Mouse (Mus musculus) thymus, postnatal 10 days (tissue): Measurements from ENCODE around the gene Btrc.

Experiments
- DNase-seq, 2 experiments: peaks; one replicate each; pipeline ENCODE4 v3.0.0; 2021; ENCODE audit warnings: low spot score in 2 of 2

Btrc gene

DNA sequence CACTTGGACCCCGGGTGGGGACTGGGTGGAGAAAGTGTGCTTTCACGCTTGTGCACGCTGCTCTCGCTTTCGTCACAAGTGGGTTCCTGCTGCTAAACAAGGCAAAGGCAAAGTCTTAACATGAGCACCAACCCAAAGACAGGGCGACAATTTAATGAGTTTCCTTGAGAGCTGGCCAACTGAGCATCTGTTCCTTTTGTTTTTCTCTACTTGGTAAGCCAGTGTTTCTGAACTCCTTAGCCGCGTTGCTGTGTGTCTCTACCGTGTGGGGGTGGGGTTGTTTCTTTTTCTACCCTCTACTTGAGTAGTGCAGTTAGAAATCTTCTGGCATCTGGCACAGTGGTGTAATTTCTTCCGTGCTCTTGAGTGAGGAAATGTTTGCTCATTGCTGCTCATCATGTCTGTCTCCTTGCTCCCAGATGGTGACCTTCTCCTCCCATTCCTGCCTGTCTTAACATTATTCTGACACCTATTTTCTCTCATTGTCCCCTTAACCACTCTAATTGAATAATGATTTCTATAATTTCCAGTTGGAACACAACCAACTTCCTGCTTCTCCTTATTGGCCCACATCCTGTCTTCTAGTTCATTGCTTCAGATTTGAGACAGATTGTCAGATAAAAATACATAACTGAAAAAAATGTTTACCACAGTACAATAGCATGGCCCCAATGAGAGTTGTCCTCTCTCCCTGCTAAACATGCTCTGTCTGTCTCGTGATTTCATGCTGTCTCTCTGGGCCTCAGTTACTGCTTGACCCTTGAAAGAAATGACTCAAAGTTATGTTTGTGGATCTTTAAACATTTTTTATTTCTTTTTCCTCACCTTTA lies 109.4 kb downstream of the Btrc start:
- peak; percentile 50 to 61 for DNase-seq

DNA sequence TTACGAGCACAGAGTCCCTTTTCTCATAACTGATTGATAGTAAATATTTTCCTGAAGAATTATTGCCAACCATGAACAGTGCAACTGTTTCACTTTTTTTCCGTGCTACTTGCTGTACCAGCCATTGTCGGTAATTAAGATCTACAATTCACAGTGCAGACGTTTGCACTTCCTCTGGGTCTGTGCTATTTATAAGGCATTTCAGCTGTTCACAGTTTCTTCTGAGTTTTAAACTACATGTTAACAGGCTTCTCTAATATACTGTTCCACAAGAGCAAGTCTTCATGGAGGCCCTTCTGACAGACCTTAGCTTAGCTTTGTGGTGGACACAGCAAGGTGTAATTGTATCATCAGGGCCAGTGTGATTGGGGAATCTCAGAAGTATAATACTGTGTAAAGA lies 111.2 kb downstream of the Btrc start:
- DNase-seq = no peak

DNA sequence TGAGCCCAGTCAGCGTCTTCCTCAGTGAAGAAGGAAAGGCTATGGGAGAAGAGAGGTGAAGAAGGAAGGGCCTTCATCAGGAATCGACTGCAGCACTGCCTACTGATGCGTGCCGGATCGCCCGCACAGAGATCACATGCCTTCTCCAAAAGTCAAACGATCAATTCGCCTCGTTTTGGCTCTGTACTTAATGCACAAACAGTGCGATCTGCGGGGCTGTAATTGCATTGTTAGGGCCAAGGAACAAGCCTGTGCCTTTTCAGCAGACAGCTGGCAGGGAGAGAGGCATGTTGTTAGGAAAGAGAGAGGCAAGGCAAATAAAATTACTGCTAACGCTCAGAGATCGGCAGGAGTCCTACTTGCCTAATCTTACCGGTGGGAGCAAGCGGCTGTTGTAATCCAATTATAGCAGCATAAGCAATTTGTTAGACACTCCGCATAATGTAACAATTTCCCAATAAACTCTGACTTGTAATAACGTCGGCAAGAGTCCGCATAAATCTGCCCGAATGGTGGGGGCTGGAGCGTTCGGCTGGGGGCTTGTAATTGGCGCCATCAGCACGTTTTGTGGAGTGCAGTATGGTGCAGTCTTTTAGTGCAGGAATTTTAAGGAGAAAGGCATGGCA lies 112.5 kb downstream of the Btrc start:
- DNase-seq = no peak

DNA sequence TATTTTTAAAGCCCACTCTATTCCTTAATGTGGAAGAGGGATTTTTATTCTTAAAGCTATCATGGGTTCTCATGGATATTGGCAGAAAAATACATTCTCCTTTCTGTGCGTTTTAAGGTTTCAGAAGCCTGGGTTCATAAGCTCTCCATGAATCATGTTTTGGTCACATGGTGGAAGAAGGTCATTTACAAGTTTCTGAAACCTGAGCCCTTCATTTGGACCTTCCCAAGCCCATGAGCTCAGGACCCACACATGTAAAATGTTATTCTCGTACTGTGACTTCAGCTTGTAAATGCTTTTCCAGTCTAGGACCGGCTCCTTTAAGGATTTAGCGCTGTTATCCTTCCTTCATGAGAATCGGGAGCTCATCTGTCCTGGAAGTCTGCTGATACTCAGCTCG lies 116.0 kb downstream of the Btrc start:
- DNase-seq = no peak

DNA sequence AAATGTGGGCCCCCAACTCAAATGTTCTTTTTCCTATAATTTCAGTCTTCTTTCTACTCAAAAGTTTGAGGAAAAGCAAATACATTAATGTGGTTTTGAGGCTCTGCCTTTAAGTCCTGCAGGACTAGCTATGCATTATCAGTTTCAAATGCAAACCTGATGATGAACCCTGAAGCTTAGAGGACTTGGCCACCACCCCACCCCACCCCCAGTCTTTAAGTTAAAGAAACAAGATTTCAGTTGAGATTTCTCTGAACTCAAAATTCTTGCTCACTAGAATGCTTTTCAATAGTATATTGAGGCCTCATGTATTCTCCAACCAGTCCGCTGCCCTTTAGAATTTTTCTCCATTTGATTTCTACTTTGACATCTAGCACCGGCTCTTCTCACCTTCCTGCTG lies 117.0 kb downstream of the Btrc start:
- DNase-seq = no peak

DNA sequence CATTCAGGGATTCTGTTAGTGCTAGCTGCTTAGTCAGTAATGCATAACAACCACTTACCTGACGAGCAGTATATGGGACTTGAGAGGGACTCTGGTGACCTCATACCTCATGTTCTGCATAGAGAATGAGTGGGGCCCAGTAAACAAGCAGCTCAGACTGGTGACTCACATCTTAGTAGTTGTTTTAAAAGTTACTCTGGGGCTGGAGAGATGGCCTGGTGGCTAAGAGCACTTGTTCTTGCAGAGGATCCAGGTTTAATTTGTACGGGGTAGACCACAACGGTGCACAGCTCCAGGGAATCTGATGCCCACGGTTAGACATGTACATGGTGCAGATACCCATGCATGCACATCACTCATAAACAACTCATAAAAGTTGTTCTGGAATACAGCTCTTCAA lies 117.4 kb downstream of the Btrc start:
- no peak for DNase-seq

DNA sequence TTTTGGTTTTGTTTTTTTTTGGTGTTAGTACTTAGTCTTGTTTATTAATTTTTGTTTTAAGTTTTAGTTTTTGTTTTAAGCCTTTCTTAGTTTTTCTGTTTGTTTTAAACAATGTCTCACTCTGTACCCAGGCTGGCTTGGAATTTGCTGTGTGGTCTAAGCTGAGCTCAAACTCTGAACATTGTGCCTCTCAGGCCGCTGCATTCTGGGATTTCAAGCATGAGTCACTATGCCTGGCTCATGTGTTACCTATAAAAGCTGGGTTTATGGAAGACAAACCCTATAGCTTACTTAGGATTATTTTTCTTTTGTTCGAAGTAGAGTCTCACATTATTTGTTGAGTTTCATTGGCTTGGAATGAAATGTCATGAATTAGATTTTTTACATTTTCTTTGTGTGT lies 119.9 kb downstream of the Btrc start:
- no peak for DNase-seq

DNA sequence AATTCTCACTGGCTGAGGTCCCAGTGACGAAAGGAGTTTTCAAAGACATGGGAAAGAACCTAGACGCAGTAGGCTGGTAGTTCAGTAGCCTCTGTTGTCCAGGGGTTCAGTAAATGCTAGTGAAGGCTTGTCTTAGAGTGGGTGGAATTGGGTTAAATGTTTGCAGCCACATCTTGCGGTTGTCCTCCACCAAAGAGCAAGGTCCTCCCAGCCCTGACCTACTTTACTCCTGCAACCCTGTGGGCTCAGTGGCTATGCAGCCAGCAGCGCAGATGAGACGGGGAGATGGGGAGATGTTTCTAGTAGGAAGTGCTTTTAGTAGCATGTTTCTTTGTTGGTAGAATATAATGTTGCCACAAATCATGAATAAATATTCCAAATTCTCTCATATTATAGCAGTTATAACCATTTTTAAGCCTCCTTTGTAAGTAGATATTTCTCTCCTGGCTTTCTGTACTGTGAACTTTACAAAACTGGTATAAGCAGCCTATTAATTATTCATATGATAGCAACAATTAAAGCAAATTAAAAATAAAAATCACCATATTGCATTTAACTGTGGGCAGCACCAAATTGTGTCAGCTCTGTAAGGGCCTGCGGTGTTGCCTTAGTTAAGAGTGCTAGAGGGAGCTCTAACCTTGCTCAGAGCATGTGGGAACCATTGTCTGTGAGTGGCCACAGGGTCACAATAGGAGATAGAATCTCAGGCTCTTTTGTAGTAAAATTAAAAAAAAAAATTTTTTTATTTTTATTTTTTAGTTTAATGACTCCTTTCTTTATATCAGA lies 122.9 kb downstream of the Btrc start:
- peak in 1 of 2 experiments; percentile 22 for DNase-seq

DNA sequence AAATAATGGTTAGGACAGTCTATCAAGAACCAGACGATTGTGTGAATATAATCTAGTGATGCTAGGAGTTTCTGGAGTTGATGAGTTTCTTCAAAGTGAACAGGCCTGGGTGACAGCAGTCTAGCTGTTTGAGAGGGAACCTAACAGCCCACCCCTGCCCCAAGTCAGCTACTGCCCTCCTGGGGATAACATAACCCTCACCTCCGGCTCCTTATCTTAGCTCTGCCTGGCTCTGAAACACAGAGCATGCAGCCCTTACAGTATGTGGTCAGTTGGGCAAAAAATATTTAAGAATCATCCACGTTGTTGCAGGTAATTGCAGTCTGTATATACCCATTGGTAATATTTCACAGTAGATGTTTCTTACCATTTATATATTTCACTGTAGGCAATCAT lies 123.5 kb downstream of the Btrc start:
- DNase-seq = no peak

DNA sequence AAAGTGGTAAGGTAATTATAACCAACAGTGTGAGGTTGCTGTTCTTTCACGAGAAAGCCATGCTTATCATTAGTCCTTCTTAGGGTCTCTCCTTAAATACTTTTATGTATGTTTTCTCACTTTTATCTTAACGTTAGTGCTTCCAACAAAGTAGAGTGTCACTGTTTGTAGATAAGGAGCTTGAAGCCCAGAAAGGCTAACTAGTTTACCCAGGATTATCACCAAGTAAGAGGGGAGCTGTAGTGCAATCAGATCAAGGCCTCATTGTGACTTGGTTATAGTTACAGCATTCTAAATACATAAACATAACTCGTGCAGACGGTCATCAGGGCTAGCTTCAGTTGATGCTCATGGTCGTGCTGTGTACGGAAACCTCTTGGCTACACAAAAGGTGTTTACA lies 126.4 kb downstream of the Btrc start:
- no peak for DNase-seq

DNA sequence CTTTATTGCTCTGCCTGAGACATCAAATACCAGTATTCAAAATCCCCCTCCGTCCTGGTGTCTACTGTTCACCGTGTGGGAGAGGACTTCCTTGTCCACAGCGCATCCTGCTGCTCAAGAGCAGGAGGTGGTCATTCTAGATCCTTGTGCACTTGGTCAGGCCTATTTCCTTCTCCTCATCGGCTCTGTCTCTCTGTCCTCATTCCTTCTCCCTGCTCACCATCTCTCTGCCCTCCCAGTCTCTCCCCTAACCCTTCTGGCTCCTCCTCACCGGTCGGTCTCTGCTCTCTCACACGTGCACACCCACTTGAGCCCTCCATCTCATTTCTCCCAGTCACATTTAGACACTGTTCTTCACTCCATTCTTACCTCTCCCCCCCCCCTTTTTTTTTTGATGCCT lies 127.7 kb downstream of the Btrc start:
- DNase-seq = no peak

DNA sequence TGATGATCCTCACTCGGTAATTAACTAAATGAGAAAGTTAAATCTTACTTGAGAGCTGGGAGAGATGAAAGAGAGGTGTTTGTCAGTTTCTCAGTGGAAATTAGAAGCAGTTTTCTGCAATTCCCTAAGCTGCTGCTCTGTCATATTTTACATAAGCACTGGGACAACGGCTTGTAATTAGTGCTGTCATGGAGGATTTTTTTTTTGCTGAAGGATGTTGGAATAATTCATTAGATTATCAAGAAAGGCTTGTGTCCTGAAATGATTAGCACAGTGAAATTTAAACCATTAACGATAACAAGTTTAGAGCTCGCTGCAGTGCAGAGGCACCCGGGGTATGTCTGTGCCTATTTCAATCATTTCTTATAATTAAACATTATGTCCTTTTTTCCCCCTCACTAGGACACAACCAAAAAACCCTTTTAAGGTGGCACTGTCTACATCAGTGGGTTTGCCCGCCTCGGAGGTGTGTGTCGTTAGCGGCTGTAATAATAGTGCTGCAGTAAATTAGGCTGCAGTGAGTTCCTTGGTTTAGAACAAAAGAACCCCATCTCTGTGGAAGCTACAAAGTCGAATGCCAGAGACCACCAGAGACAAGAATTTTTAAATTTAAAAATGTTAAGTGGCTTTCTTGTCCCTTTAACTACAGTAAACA lies 130.7 kb downstream of the Btrc start:
- no peak for DNase-seq

DNA sequence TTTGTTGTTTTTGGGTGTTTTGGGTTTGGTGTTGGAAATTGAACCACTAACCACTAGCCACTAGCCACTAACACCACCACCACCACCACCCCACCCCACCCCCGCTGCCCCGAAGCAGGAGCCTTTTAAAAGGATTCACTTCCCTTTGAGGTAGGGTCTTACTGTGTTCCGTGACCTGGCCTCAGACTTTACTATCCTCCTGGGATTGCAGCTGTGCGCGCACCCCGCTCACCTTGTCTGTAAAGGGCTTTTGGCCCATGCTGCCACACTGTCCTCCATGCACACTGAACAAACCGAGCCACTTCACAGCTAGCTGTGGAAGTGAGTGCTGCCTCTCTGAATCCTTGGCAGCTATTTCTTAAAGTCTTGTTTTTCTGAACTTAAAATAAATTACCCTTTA lies 141.9 kb downstream of the Btrc start:
- DNase-seq = no peak

DNA sequence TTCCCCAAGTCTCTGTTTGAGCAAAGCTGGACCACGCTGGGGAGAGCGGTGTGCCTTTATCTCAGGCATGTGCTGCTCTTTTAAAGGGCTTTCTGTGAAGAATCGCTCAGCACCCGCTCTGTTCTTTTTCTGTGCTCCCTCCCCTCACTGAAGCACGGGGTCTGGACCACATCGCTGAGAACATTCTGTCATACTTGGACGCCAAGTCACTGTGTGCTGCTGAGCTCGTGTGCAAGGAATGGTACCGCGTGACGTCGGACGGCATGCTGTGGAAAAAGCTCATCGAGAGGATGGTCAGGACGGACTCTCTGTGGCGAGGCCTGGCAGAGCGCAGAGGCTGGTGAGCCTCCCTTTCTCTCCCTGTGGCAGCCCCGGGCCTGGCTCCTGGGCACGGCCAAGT lies 144.0 kb downstream of the Btrc start:
- DNase-seq = no peak

DNA sequence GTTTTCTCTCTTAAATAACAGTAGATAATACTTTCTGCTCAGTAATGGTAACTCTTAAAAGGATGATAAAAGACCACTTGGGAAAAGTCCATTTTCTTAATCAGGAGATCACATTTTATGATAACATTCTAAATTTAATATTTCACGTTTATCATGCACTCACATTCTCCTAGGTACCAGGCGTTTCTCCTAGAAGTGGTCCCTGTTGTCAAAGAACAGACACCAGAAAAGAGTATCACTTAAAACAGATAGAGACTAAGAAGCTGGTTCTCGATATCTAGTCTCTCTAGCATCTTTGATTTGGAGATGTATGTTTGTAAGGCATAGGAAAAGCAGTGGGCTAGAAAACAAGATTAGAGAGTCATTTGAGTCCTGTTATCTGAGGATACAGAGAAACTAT lies 147.1 kb downstream of the Btrc start:
- DNase-seq = no peak

DNA sequence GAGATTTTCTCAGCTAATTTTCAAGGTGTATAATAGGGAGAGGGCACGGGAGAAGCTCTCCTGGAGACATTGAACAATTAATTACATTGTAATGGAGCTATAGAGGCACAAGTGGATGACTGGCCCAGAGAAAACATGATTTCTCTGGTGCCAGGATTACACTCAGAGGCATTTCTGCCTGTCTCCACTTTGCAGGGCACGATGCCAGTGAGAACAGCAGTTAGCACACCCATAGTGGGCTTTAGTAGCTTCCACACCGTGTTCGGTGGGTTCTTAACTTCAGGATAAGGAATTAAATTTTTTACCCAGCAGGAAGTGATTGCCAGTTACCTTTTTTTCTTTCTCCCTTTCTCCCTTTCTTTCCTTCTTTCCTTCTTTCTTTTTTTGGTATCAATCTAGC lies 147.9 kb downstream of the Btrc start:
- no peak for DNase-seq

DNA sequence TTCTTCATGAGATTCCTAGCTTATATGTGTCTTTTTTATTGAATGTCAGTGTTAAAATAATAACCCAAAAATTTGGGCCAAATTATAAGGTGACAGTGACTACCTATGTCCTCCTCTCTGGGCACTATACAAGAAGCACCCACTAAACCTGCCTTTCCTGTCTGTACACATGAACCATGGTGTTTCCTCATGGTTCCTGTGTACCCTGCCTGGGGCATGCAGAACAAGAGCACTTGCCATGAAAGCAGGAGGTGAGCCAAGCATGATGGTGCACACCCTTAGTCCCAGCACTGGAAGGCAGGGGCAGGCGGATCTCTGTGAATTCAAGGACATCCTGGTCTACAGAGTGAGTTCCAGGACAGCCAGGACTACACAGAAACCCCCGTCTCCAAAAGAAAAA lies 151.8 kb downstream of the Btrc start:
- DNase-seq = no peak

DNA sequence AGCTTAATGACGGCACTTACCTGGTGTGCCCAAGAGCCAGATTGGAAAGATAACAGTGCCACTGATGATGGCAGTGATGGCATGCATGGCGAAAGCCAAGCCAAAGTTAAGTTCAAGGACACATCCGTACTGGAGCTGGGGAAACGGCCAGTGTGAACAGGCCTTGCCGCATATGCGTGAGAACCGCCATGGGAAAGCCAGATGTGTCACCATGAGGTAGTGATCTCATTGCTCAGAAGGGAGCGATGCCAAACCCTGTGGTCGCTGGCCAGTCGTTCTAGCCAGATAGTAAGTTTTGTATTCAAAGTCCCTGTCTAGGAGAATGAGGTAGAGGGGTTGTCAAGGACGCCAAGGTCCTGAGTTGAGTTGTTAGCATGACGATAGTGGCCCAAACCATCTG lies 152.7 kb downstream of the Btrc start:
- no peak for DNase-seq

DNA sequence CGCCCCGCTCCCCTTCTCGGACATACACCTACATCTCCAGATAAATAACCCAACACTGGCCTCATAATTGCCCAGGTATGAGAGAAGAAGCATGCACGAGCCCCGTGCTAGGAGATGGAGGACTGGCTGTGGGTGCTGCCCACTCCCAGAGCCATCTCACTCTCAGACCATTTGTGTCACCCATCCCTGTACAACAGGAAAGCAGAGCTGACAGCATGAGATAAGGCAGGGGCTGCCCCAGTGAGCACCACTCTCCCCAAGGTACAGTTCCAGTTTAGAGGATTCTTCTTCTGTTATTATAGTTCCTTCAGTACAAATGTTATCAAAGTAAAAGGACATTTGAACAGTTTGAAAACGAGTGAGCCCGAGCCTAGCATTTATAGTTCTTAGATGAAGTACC lies 163.8 kb downstream of the Btrc start:
- DNase-seq = no peak

DNA sequence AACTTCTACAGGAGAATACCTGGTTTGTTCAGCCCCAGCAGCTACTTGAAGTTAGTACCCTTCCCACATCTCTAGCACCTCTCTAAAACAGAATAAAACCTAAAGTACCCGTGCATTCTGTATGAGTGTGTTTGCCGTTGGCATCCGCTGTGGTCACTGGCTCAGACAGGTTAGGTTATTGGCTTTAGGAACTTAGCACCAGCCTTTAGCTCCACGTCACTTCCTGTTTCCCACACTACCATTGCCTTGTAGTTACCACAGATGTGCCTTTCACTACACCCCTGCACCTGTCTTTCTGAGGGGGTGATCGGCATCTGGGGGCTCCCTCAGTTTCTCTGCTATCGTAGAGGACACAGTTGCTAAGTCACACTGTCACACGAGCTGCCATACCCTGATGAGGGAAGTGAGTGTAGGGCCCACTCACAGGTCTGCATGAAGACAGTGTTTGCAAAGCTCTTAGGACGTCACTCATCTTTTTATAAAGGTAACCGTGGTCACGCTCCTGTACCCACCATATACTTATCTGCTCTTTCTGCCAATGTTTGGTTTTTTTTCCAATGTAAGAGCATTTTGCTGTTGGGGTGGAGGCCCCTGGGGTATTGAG lies 164.5 kb downstream of the Btrc start:
- peak; percentile 65 to 71 for DNase-seq

DNA sequence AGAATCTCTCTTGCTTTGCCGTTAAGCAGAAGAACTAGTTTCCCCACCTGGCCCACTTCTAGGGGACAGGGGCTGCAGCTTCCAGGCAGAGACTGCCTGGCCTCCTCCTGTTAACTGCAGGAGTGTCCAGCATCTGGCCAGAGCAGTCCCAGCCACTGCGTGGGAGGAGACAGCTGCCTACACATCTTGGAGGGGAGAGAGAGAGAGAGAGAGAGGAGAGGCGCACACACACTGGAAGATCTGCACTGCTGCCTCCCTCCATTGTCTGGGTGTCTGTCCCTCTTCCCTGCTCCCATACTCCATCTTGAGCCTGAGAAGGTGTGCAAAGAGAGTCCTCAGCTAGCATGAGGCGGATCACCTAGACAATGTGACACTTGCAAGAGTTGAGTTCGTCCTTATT lies 165.8 kb downstream of the Btrc start:
- no peak for DNase-seq
